Mouse (Mus musculus): Measurements from ENCODE around the gene Plvap. TPM values are rescaled to one million over a fixed set of nuclear protein-coding genes. Genes with fewer than 3 reads are reported as not detected.

Gene Plvap
- polyA plus RNA-seq, 1 experiment from 2014 or later, result 13.6 TPM

GRCm38 (mm10) chr8:71477196-71477845, 34.2 kb downstream of the Plvap start:
- H3K4me2 ChIP-seq, result peak overlapping the region; percentile 87
- peaks cover 81% of the 10 kb centered on the region for H3K36me3 ChIP-seq (ENCODE audit: poor library complexity, severe bottlenecking)
- H3K9ac ChIP-seq, result peak overlapping the region; percentile 78
- no peaks in the 10 kb centered on the region for H3K27me3 ChIP-seq
- 0 out of 2 replicates have a peak, but pooled peaks have one; percentile 9 for ATAC-seq
- H3K27ac ChIP-seq, result peak overlapping the region; percentile 89
- H3K4me1 ChIP-seq, result peaks cover 21% of the 10 kb centered on the region
- 37% methylated on average over 14 of the region's 14 CpGs for WGBS
- H3K9me3 ChIP-seq (replicated peaks), result no peaks in the 10 kb centered on the region
- H3K4me3 ChIP-seq, result peak overlapping the region; percentile 54

- Histone ChIP-seq H3K27ac (peak overlapping the region; percentile 89), H3K36me3 (ENCODE audit: poor library complexity, severe bottlenecking) (peaks cover 81% of the 10 kb centered on the region)
- under 1% methylated on average over 86 of the region's 121 CpGs for WGBS
Observed at GRCm38 (mm10) chr8:71476099-71476940, 35.2 kb downstream of the Plvap start.

GRCm38 (mm10) chr8:71475702-71476075, 35.9 kb downstream of the Plvap start:
- 21% methylated on average over 4 of the region's 4 CpGs for WGBS
- H3K27ac ChIP-seq, result peak overlapping the region; percentile 89
- peaks cover 81% of the 10 kb centered on the region for H3K36me3 ChIP-seq (ENCODE audit: poor library complexity, severe bottlenecking)
- ATAC-seq, result peak; percentile 12; the same call in 1 of the 2 replicates
- peak overlapping the region; percentile 54 for H3K4me3 ChIP-seq
- H3K4me2 ChIP-seq, result peak overlapping the region; percentile 87
- H3K27me3 ChIP-seq, result no peaks in the 10 kb centered on the region
- peaks cover 23% of the 10 kb centered on the region for H3K4me1 ChIP-seq
- peak overlapping the region; percentile 78 for H3K9ac ChIP-seq
- no peaks in the 10 kb centered on the region for H3K9me3 ChIP-seq (replicated peaks)

More at GRCm38 (mm10) chr8:71476099-71476940, 35.2 kb downstream of the Plvap start:
- H3K4me3 ChIP-seq, result peak overlapping the region; percentile 54
- H3K27me3 ChIP-seq, result no peaks in the 10 kb centered on the region
- peak overlapping the region; percentile 78 for H3K9ac ChIP-seq
- H3K9me3 ChIP-seq (replicated peaks), result no peaks in the 10 kb centered on the region
- peak overlapping the region; percentile 87 for H3K4me2 ChIP-seq
- peak; percentile 73 for ATAC-seq
- H3K4me1 ChIP-seq, result peaks cover 21% of the 10 kb centered on the region

GRCm38 (mm10) chr8:71474785-71475701, 36.5 kb downstream of the Plvap start:
- peak overlapping the region; percentile 87; the same call in 1 of the 2 replicates for H3K4me2 ChIP-seq
- ATAC-seq, result peak; percentile 0; the same call in 1 of the 2 replicates
- peaks cover 79% of the 10 kb centered on the region for H3K36me3 ChIP-seq (ENCODE audit: poor library complexity, severe bottlenecking)
- H3K4me1 ChIP-seq, result peaks cover 29% of the 10 kb centered on the region
- H3K27me3 ChIP-seq, result no peaks in the 10 kb centered on the region
- H3K27ac ChIP-seq, result no peak overlapping the region
- WGBS, result 92% methylated on average over 25 of the region's 25 CpGs
- no peak overlapping the region; the same call in 1 of the 2 replicates for H3K9ac ChIP-seq
- no peak overlapping the region for H3K4me3 ChIP-seq
- no peaks in the 10 kb centered on the region for H3K9me3 ChIP-seq (replicated peaks)

- Histone ChIP-seq H3K9ac (no peak overlapping the region), H3K4me3 (no peak overlapping the region), H3K36me3 (ENCODE audit: poor library complexity, severe bottlenecking) (peaks cover 72% of the 10 kb centered on the region), H3K27ac (no peak overlapping the region), H3K4me1 (peaks cover 34% of the 10 kb centered on the region), H3K27me3 (no peaks in the 10 kb centered on the region), H3K9me3 (replicated peaks) (no peaks in the 10 kb centered on the region), H3K4me2 (no peak overlapping the region)
- ATAC-seq, result no peak
- 94% methylated on average over 18 of the region's 18 CpGs for WGBS
Observed at GRCm38 (mm10) chr8:71474344-71474743, 37.2 kb downstream of the Plvap start.

GRCm38 (mm10) chr8:71472601-71473386, 38.8 kb downstream of the Plvap start:
- H3K36me3 ChIP-seq (ENCODE audit: poor library complexity, severe bottlenecking), result peaks cover 59% of the 10 kb centered on the region

GRCm38 (mm10) chr8:71471861-71472260, 39.7 kb downstream of the Plvap start:
- H3K4me3 ChIP-seq, result no peak overlapping the region
- no peaks in the 10 kb centered on the region for H3K9me3 ChIP-seq (replicated peaks)
- H3K9ac ChIP-seq, result no peak overlapping the region
- H3K4me2 ChIP-seq, result no peak overlapping the region
- H3K36me3 ChIP-seq (ENCODE audit: poor library complexity, severe bottlenecking), result peaks cover 56% of the 10 kb centered on the region
- H3K27me3 ChIP-seq, result no peaks in the 10 kb centered on the region
- WGBS, result 94% methylated on average over 17 of the region's 17 CpGs
- no peak for ATAC-seq
- H3K4me1 ChIP-seq, result peaks cover 24% of the 10 kb centered on the region
- H3K27ac ChIP-seq, result no peak overlapping the region

More at GRCm38 (mm10) chr8:71472601-71473386, 38.8 kb downstream of the Plvap start:
- Histone ChIP-seq H3K9me3 (replicated peaks) (no peaks in the 10 kb centered on the region), H3K27me3 (no peaks in the 10 kb centered on the region), H3K4me2 (no peak overlapping the region), H3K9ac (no peak overlapping the region), H3K27ac (no peak overlapping the region), H3K4me3 (no peak overlapping the region), H3K4me1 (peaks cover 33% of the 10 kb centered on the region)
- no peak for ATAC-seq
- 89% methylated on average over 8 of the region's 8 CpGs for WGBS

GRCm38 (mm10) chr8:71470913-71471255, 40.7 kb downstream of the Plvap start:
- H3K4me2 ChIP-seq, result peak overlapping the region; percentile 93; the same call in 1 of the 2 replicates
- H3K4me3 ChIP-seq, result peak overlapping the region; percentile 75; the same call in 1 of the 2 replicates

GRCm38 (mm10) chr8:71470146-71470912, 41.2 kb downstream of the Plvap start:
- 78% methylated on average over 3 of the region's 3 CpGs for WGBS

More at GRCm38 (mm10) chr8:71470913-71471255, 40.7 kb downstream of the Plvap start:
- Histone ChIP-seq H3K4me1 (peaks cover 20% of the 10 kb centered on the region), H3K9ac (peak overlapping the region; percentile 82; the same call in 1 of the 2 replicates), H3K36me3 (ENCODE audit: poor library complexity, severe bottlenecking) (peaks cover 56% of the 10 kb centered on the region), H3K27me3 (no peaks in the 10 kb centered on the region), H3K27ac (no peak overlapping the region), H3K9me3 (replicated peaks) (no peaks in the 10 kb centered on the region)
- ATAC-seq, result no peak
- 84% methylated on average over 5 of the region's 5 CpGs for WGBS

GRCm38 (mm10) chr8:71469411-71469810, 42.1 kb downstream of the Plvap start:
- Histone ChIP-seq H3K4me2 (peak overlapping the region; percentile 93), H3K9me3 (replicated peaks) (no peaks in the 10 kb centered on the region), H3K27me3 (no peaks in the 10 kb centered on the region), H3K4me3 (peak overlapping the region; percentile 75), H3K36me3 (ENCODE audit: poor library complexity, severe bottlenecking) (peaks cover 42% of the 10 kb centered on the region), H3K4me1 (peaks cover 25% of the 10 kb centered on the region), H3K9ac (peak overlapping the region; percentile 82), H3K27ac (peak overlapping the region; percentile 75)
- peak; percentile 41 for ATAC-seq
- 1% methylated on average over 24 of the region's 24 CpGs for WGBS

More at GRCm38 (mm10) chr8:71470146-71470912, 41.2 kb downstream of the Plvap start:
- peaks cover 52% of the 10 kb centered on the region for H3K36me3 ChIP-seq (ENCODE audit: poor library complexity, severe bottlenecking)
- no peaks in the 10 kb centered on the region for H3K27me3 ChIP-seq
- H3K4me2 ChIP-seq, result peak overlapping the region; percentile 93
- no peaks in the 10 kb centered on the region for H3K9me3 ChIP-seq (replicated peaks)
- ATAC-seq, result no peak
- peak overlapping the region; percentile 75 for H3K4me3 ChIP-seq
- H3K27ac ChIP-seq, result no peak overlapping the region
- H3K4me1 ChIP-seq, result peaks cover 22% of the 10 kb centered on the region
- H3K9ac ChIP-seq, result peak overlapping the region; percentile 82

Measured in forebrain, embryonic 13.5 days (tissue).